Mouse (Mus musculus) testis, adult 2 months (tissue): ENCODE results near the gene Nek9.

Source experiments
- CTCF ChIP-seq: fragments of 200-500 bp; IDR thresholded peaks from 2 replicates; pipeline ENCODE4 v1.5.1; 2012; ENCODE audit warnings: low read depth, mild to moderate bottlenecking, inconsistent platforms, low read length, moderate library complexity; ENCODE audit not compliant: control insufficient read depth, insufficient read depth, insufficient replicate concordance
- POLR2A ChIP-seq: fragments of 200-500 bp; IDR thresholded peaks from 2 replicates; pipeline ENCODE4 v1.6.1; 2012; ENCODE audit warnings: low read depth, mild to moderate bottlenecking, inconsistent platforms, low read length, moderate library complexity; ENCODE audit not compliant: control insufficient read depth

- TF ChIP-seq CTCF (no peak), POLR2A (no peak)
Observed at GRCm38 (mm10) chr12:85289157-85290000, 49.8 kb downstream of the Nek9 start.
